Mouse (Mus musculus) heart, postnatal 0 days (tissue): ENCODE data around the gene Ak8.

ENCODE experiments used
- CTCF ChIP-seq: IDR thresholded peaks from 2 replicates; pipeline ENCODE4 v1.5.1; 2016; ENCODE audit warnings: antibody characterized with exemption, control low read depth, low read depth
- EP300 ChIP-seq: IDR thresholded peaks from 2 replicates; pipeline ENCODE4 v1.6.1; 2016; ENCODE audit warnings: antibody characterized with exemption, low read depth

- TF ChIP-seq CTCF (no peak), EP300 (no peak)
Observed at GRCm38 (mm10) chr2:28759441-28759840, 59.5 kb downstream of the Ak8 start.
